Mouse (Mus musculus) megakaryocyte progenitor cell, adult 5-6 weeks (primary cell): ENCODE results near the gene Lcn8. TPM values are rescaled to one million over a fixed set of nuclear protein-coding genes. Genes with fewer than 3 reads are reported as not detected.
"Not testable (repeated sequence)": the region's sequence is repeated elsewhere in the genome, so short reads cannot be mapped to it uniquely, and the experiment has no call there.

ENCODE experiments used
- ATAC-seq: replicated peaks from 2 replicates; pipeline ENCODE4 v1.8.0; 2016; ENCODE audit warnings: mild to moderate bottlenecking, moderate TSS enrichment, inconsistent platforms; ENCODE audit not compliant: poor library complexity
- total RNA-seq, 2 experiments: library from RNA; stranded (forward) in 1 of 2; stranded (reverse) in 1 of 2; fragments of 157-497, 149-512 nt in 1 of 2; fragments of 200-1000 nt in 1 of 2; gene quantifications; 2 replicates each; pipeline versions ENCODE4 v1.2.3 to v1.2.4; 2015 to 2017

The Lcn8 gene
- total RNA-seq, 2 experiments from 2014 or later: not detected

- peak; percentile 55 for ATAC-seq
Observed at GRCm38 (mm10) chr2:25663511-25663910, 10.6 kb downstream of the Lcn8 start.

- no peak for ATAC-seq
Observed at GRCm38 (mm10) chr2:25664125-25664524, 11.2 kb downstream of the Lcn8 start.

- ATAC-seq: no peak
Observed at GRCm38 (mm10) chr2:25666516-25666915, 13.6 kb downstream of the Lcn8 start.

- no peak for ATAC-seq
Observed at GRCm38 (mm10) chr2:25676486-25676885, 23.6 kb downstream of the Lcn8 start, which contains the start of gene Lcn6. Lcn6 (plus strand) TSS chr2:25676786.

DNA sequence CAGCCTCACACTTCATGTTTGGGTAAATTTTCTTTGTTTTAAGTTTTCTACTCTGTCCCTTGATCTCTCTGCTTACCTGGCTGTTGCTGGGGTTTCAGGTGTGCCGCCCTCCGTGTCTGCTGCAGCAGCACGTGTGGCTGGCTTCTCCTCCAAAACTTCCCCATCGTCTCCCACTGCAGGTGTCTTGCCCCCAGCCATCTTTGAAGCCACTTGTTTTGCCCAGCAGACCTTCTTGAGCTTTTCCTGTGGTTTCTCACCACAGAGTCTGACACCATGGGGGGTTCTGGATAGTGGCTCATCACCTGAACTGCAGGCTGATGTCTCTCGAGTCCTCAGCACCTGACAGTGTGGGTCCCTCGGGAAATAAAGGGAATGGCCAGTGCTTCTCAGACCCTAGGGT is 26.6 kb downstream of the Lcn8 start:
- no peak for ATAC-seq

DNA sequence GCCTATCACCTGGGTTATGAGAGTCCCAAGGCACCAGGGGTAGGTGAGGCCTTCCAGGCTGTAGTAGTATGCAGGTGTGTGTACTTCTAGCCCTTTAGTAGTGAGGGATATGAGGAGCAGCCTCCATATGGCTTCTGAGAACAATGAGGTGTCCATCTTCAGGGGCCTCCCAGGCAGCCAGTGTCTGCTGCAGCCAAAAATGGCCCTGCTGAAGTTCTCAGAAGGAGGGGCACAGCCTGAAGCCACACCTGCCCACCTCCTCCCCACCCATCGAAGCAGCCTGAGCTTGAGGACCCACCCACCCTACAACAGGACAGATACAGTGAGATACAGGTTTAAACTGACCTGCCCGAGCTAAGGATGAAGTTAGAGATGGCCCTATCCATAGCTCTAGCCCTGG is 29.5 kb downstream of the Lcn8 start, which contains the start of gene Lcn10:
Gene Lcn10, plus strand, starts transcription at position 301 of the 400 bp plus-strand sequence.
- ATAC-seq: no peak

- no peak for ATAC-seq
Observed at GRCm38 (mm10) chr2:25686941-25687340, 34.0 kb downstream of the Lcn8 start.

GRCm38 (mm10) chr2:25694605-25695004 is 41.7 kb downstream of the Lcn8 start:
- ATAC-seq: peak; percentile 69

DNA sequence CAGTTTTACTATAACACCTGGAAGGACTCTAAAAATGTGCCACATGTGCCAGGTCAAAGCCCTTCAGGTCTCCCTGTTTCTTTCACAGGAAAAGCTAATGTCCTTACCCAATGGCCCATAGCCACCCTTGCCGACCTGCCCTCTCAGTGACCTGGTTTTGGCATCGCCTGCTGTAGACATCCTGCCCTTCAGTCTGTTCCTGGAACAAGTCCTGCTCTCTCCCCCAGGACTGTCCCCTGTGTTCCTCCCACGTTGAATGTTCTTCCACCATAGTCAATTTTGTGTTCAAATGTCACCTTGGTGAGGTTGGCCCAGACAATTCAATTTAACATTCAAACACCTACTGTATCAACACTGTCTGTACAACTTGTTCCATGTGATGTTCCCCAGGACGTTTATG is 44.0 kb downstream of the Lcn8 start:
- no peak for ATAC-seq

DNA sequence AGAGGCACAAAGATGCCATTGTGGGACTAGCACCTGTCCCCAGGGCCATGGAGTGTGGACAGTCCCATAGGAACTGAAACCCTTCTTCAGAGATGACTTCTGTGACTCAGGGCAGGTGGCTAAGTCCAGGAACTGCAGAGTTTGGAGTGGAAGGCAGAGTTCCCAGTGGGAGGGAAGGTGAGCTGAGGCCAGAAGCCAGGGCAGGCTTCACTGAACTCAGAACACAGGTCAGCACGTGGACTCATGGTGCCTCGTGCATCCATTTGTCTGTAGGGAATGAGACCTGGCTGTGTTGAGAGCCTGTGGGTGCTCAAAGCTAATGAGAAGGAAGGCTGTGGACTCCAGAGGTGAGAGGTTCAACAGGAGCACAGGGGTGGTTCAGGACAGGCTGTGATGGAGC is 45.8 kb downstream of the Lcn8 start:
- no peak for ATAC-seq

GRCm38 (mm10) chr2:25699743-25700142 is 46.8 kb downstream of the Lcn8 start, which contains the start of gene Obp2a:
Obp2a (plus strand) TSS chr2:25700043.
- ATAC-seq: not testable (repeated sequence)

- no peak for ATAC-seq
Observed at GRCm38 (mm10) chr2:25701001-25701400, 48.1 kb downstream of the Lcn8 start.

DNA sequence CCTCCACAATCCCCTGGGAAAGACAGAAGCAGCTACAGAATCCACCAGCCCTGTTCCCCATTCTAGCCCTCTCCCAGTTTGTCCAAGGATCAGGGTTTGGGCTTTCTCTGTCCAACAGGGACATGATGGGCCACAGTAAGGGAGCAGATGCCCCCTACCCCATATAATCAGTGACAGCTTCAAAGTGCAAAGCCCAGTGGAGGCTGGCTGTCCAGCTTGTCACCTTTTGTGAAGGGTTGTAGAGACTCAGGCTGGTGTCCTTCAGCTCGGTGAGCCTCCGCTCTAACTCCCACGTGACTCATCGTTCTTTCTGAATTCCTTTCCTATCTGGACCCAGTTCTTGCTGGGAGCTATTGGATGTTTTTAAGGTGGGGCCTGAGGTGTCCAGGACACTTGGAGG is 50.8 kb downstream of the Lcn8 start:
- ATAC-seq: no peak

Other genes with a start within 250 kb of the Lcn8 start
- 11.1 and 12.5 TPM in 2 replicates for gene Fut7, start 229.9 kb upstream of the Lcn8 start, total RNA-seq (2015)
- gene Fut7, start 229.9 kb upstream of the Lcn8 start, total RNA-seq (2017): 21.4 and 24.2 TPM in 2 replicates
- gene Abca2, start 224.4 kb upstream of the Lcn8 start, total RNA-seq (2015): 66.7 and 70.5 TPM in 2 replicates
- gene Abca2, start 224.4 kb upstream of the Lcn8 start, total RNA-seq (2017): 26.9 and 29.5 TPM in 2 replicates
- not detected in 2 replicates for gene Clic3, start 196.3 kb upstream of the Lcn8 start, total RNA-seq (2015)
- gene Clic3, start 196.3 kb upstream of the Lcn8 start, total RNA-seq (2017): 0.27 TPM in 1 of 2 replicates, not detected in the other
- 32.8 and 40.9 TPM in 2 replicates for gene Paxx, start 192.0 kb upstream of the Lcn8 start, total RNA-seq (2015)
- 15.3 and 21.3 TPM in 2 replicates for gene Paxx, start 192.0 kb upstream of the Lcn8 start, total RNA-seq (2017)
- 0.42 TPM in 1 of 2 replicates, not detected in the other for gene Ptgds, start 183.1 kb upstream of the Lcn8 start, total RNA-seq (2015)
- gene Ptgds, start 183.1 kb upstream of the Lcn8 start, total RNA-seq (2017): not detected in 2 replicates
- 0.27 TPM in 1 of 2 replicates, not detected in the other for gene Lcn12, start 159.2 kb upstream of the Lcn8 start, total RNA-seq (2015)
- gene Lcn12, start 159.2 kb upstream of the Lcn8 start, total RNA-seq (2017): not detected in 2 replicates
- 27.1 and 27.6 TPM in 2 replicates for gene Fbxw5, start 152.4 kb upstream of the Lcn8 start, total RNA-seq (2015)
- gene Fbxw5, start 152.4 kb upstream of the Lcn8 start, total RNA-seq (2017): 25.1 and 27.4 TPM in 2 replicates
- 2.6 and 5.6 TPM in 2 replicates for gene C8g, start 151.4 kb upstream of the Lcn8 start, total RNA-seq (2015)
- 0.81 and 3.8 TPM in 2 replicates for gene C8g, start 151.4 kb upstream of the Lcn8 start, total RNA-seq (2017)
- 9.7 and 10.8 TPM in 2 replicates for gene Traf2, start 106.2 kb upstream of the Lcn8 start, total RNA-seq (2015)
- 13.7 and 14.2 TPM in 2 replicates for gene Traf2, start 106.2 kb upstream of the Lcn8 start, total RNA-seq (2017)
- gene Edf1, start 95.3 kb upstream of the Lcn8 start, total RNA-seq (2015): 141 and 144 TPM in 2 replicates
- 95.5 and 128 TPM in 2 replicates for gene Edf1, start 95.3 kb upstream of the Lcn8 start, total RNA-seq (2017)
- 0.42 and 0.86 TPM in 2 replicates for gene Mamdc4, start 78.3 kb upstream of the Lcn8 start, total RNA-seq (2015)
- 0.12 and 9.3 TPM in 2 replicates for gene Mamdc4, start 78.3 kb upstream of the Lcn8 start, total RNA-seq (2017)
- 48.1 and 56.5 TPM in 2 replicates for gene Phpt1, start 77.9 kb upstream of the Lcn8 start, total RNA-seq (2015)
- 29.6 and 35.4 TPM in 2 replicates for gene Phpt1, start 77.9 kb upstream of the Lcn8 start, total RNA-seq (2017)
- gene Ajm1, start 71.4 kb upstream of the Lcn8 start, total RNA-seq (2015): not detected in 2 replicates
- gene Ajm1, start 71.4 kb upstream of the Lcn8 start, total RNA-seq (2017): 0.10 TPM in 1 of 2 replicates, not detected in the other
- 37.4 and 49.5 TPM in 2 replicates for gene Rabl6, start 44.6 kb upstream of the Lcn8 start, total RNA-seq (2015)
- 54.9 and 86.7 TPM in 2 replicates for gene Rabl6, start 44.6 kb upstream of the Lcn8 start, total RNA-seq (2017)
- not detected in 2 replicates for gene Ccdc183, start 35.4 kb upstream of the Lcn8 start, total RNA-seq (2015)
- not detected in 2 replicates for gene Ccdc183, start 35.4 kb upstream of the Lcn8 start, total RNA-seq (2017)
- 9.9 and 17.4 TPM in 2 replicates for gene Tmem141, start 31.1 kb upstream of the Lcn8 start, total RNA-seq (2015)
- 18.1 and 18.6 TPM in 2 replicates for gene Tmem141, start 31.1 kb upstream of the Lcn8 start, total RNA-seq (2017)
- 0.68 and 1.4 TPM in 2 replicates for gene Fcna, start 25.1 kb upstream of the Lcn8 start, total RNA-seq (2015)
- gene Fcna, start 25.1 kb upstream of the Lcn8 start, total RNA-seq (2017): 0.50 and 1.7 TPM in 2 replicates
- not detected in 2 replicates for gene Lcn5, start 4.8 kb downstream of the Lcn8 start, total RNA-seq (2015)
- not detected in 2 replicates for gene Lcn5, start 4.8 kb downstream of the Lcn8 start, total RNA-seq (2017)
- gene Lcn6, start 23.7 kb downstream of the Lcn8 start, total RNA-seq (2015): not detected in 2 replicates
- gene Lcn6, start 23.7 kb downstream of the Lcn8 start, total RNA-seq (2017): not detected in 2 replicates
- gene Lcn10, start 29.6 kb downstream of the Lcn8 start, total RNA-seq (2015): not detected in 2 replicates
- not detected in 2 replicates for gene Lcn10, start 29.6 kb downstream of the Lcn8 start, total RNA-seq (2017)
- not detected in 2 replicates for gene Obp2a, start 46.9 kb downstream of the Lcn8 start, total RNA-seq (2015)
- gene Obp2a, start 46.9 kb downstream of the Lcn8 start, total RNA-seq (2017): not detected in 2 replicates
- gene Bmyc, start 53.6 kb downstream of the Lcn8 start, total RNA-seq (2015): 16.0 and 19.1 TPM in 2 replicates
- 6.5 and 8.6 TPM in 2 replicates for gene Bmyc, start 53.6 kb downstream of the Lcn8 start, total RNA-seq (2017)
- gene Obp2b, start 83.9 kb downstream of the Lcn8 start, total RNA-seq (2015): not detected in 2 replicates
- not detected in 2 replicates for gene Obp2b, start 83.9 kb downstream of the Lcn8 start, total RNA-seq (2017)
- gene Lcn3, start 112.4 kb downstream of the Lcn8 start, total RNA-seq (2015): not detected in 2 replicates
- not detected in 2 replicates for gene Lcn3, start 112.4 kb downstream of the Lcn8 start, total RNA-seq (2017)
- gene Lcn11, start 123.9 kb downstream of the Lcn8 start, total RNA-seq (2015): not detected in 2 replicates
- not detected in 2 replicates for gene Lcn11, start 123.9 kb downstream of the Lcn8 start, total RNA-seq (2017)
- not detected in 2 replicates for gene Gm13539, start 129.1 kb downstream of the Lcn8 start, total RNA-seq (2015)
- gene Gm13539, start 129.1 kb downstream of the Lcn8 start, total RNA-seq (2017): not detected in 2 replicates
- not detected in 2 replicates for gene Glt6d1, start 162.7 kb downstream of the Lcn8 start, total RNA-seq (2015)
- not detected in 2 replicates for gene Glt6d1, start 162.7 kb downstream of the Lcn8 start, total RNA-seq (2017)
- gene Lcn9, start 170.0 kb downstream of the Lcn8 start, total RNA-seq (2015): not detected in 2 replicates
- gene Lcn9, start 170.0 kb downstream of the Lcn8 start, total RNA-seq (2017): not detected in 2 replicates
- gene Sohlh1, start 194.1 kb downstream of the Lcn8 start, total RNA-seq (2015): not detected in 2 replicates
- not detected in 2 replicates for gene Sohlh1, start 194.1 kb downstream of the Lcn8 start, total RNA-seq (2017)
- gene Kcnt1, start 210.6 kb downstream of the Lcn8 start, total RNA-seq (2015): not detected in 2 replicates
- not detected in 2 replicates for gene Kcnt1, start 210.6 kb downstream of the Lcn8 start, total RNA-seq (2017)